Mouse (Mus musculus): ENCODE measurements around the gene Slc3a2. TPM values are rescaled to one million over a fixed set of nuclear protein-coding genes. Genes with fewer than 3 reads are reported as not detected.

Slc3a2 gene
- total RNA-seq (2014; rRNA removed): 107 and 116 TPM in 2 replicates
- 247 and 256 TPM in 2 replicates for polyA plus RNA-seq (2015; fragmentation: Nextera tagmentation; extraction: Ambion mirVana)

- Histone ChIP-seq H3K4me2 (ENCODE audit: low read depth) (peak within 1 kb of the TSS; percentile 57), H3K27me3 (ENCODE audit: insufficient read depth, low read length) (no peaks in the 10 kb centered on the region), H3K36me3 (ENCODE audit: insufficient read depth) (peaks cover 23% of the 10 kb centered on the region), H3K27ac (ENCODE audit: low read depth, low read length) (peak within 1 kb of the TSS; percentile 99), H3K9ac (peak within 1 kb of the TSS; percentile 84), H3K9me3 (ENCODE audit: low read length) (no peaks in the 10 kb centered on the region), H3K4me3 (ENCODE audit: low read depth, low read length) (peak within 1 kb of the TSS; percentile 85), H3K4me1 (ENCODE audit: insufficient read depth) (peaks cover 12% of the 10 kb centered on the region)
- DNase-seq: peak; percentile 99
- WGBS: 2% methylated on average over 50 of the region's 50 CpGs
- ATAC-seq: peak; percentile 98
- no peak; the same call in 1 of the 2 replicates for TF ChIP-seq CTCF (IDR thresholded peaks at IDR 0.05; ENCODE audit: low read depth)
Measured at GRCm38 (mm10) chr19:8722907-8723573, at the start of gene Slc3a2. Gene Slc3a2, minus strand, starts transcription at chr19:8723369.

DNA sequence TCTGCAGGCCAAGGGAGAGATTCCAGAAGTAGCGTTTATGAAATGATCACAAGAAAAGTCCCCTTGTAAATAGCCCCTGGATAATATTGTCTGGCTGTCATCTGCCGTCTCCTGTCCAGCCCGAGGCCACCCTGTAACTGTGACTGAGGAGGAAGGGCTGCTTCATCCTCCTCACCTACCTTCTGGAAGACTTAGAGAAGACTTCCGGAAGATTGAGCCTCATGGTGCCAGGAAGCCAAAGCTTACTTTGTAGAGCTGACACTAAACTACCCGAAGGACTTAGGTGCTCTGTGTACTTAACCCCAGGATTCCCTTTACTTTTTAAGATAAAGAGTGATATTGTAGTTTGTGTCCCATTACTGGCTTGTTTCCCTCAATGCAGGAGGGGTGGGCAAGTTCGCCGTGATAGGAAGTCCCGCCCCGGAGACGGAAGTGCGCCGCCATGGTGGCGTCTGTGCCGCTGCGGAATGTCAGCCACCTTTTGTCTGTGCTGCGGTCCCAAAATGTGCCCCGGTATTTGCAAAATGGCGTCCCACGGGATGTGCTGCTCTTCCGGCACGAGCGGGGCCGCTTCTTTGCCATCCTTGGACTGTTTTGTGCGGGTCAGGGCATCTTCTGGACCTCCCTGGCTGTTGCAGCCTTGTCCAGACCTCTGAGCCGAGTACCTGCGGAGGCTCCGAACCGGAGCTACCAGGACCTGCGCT is 47.5 kb upstream of the Slc3a2 start, which contains the start of gene Tmem223:
TSS of gene Tmem223 (plus strand) at position 430 of the 704 bp plus-strand sequence.
- DNase-seq (peak; percentile 89), ATAC-seq (peak; percentile 67)
- Histone ChIP-seq H3K4me1 (ENCODE audit: insufficient read depth) (peaks cover 21% of the 10 kb centered on the region), H3K4me2 (ENCODE audit: low read depth) (peak within 1 kb of the TSS; percentile 62), H3K9me3 (ENCODE audit: low read length) (no peaks in the 10 kb centered on the region), H3K9ac (peak within 1 kb of the TSS; percentile 97), H3K36me3 (ENCODE audit: insufficient read depth) (peaks cover 48% of the 10 kb centered on the region), H3K27me3 (ENCODE audit: insufficient read depth, low read length) (no peaks in the 10 kb centered on the region), H3K4me3 (ENCODE audit: low read depth, low read length) (peak within 1 kb of the TSS; percentile 74), H3K27ac (ENCODE audit: low read depth, low read length) (peak within 1 kb of the TSS; percentile 94)
- WGBS: 18% methylated on average over 29 of the region's 29 CpGs
- peak; percentile 57 for TF ChIP-seq CTCF (IDR thresholded peaks at IDR 0.05; ENCODE audit: low read depth)

- WGBS: 99% methylated on average over 9 of the region's 9 CpGs
Measured at GRCm38 (mm10) chr19:8765562-8765961, 42.4 kb upstream of the Slc3a2 start.

GRCm38 (mm10) chr19:8763276-8763675 is 40.1 kb upstream of the Slc3a2 start:
- Histone ChIP-seq H3K4me2 (ENCODE audit: low read depth) (no peak overlapping the region), H3K36me3 (ENCODE audit: insufficient read depth) (peaks cover 63% of the 10 kb centered on the region), H3K27me3 (ENCODE audit: insufficient read depth, low read length) (no peaks in the 10 kb centered on the region), H3K9ac (no peak overlapping the region), H3K27ac (ENCODE audit: low read depth, low read length) (no peak overlapping the region), H3K4me1 (ENCODE audit: insufficient read depth) (peaks cover 6% of the 10 kb centered on the region), H3K4me3 (ENCODE audit: low read depth, low read length) (no peak overlapping the region), H3K9me3 (ENCODE audit: low read length) (0 out of 2 replicates have a peak, but pooled peaks cover 5% of the 10 kb centered on the region)
- ATAC-seq (no peak), DNase-seq (no peak)
- 91% methylated on average over 4 of the region's 4 CpGs for WGBS
- TF ChIP-seq CTCF (IDR thresholded peaks at IDR 0.05; ENCODE audit: low read depth): no peak

More at GRCm38 (mm10) chr19:8765562-8765961, 42.4 kb upstream of the Slc3a2 start:
- H3K4me3 ChIP-seq (ENCODE audit: low read depth, low read length): no peak overlapping the region
- no peak overlapping the region for H3K27ac ChIP-seq (ENCODE audit: low read depth, low read length)
- DNase-seq: no peak
- H3K9ac ChIP-seq: no peak overlapping the region
- H3K9me3 ChIP-seq (ENCODE audit: low read length): 0 out of 2 replicates have a peak, but pooled peaks cover 5% of the 10 kb centered on the region
- no peak for TF ChIP-seq CTCF (IDR thresholded peaks at IDR 0.05; ENCODE audit: low read depth)
- ATAC-seq: no peak
- peaks cover 80% of the 10 kb centered on the region for H3K36me3 ChIP-seq (ENCODE audit: insufficient read depth)
- no peak overlapping the region for H3K4me2 ChIP-seq (ENCODE audit: low read depth)
- H3K27me3 ChIP-seq (ENCODE audit: insufficient read depth, low read length): no peaks in the 10 kb centered on the region
- peaks cover 4% of the 10 kb centered on the region; the same call in 1 of the 2 replicates for H3K4me1 ChIP-seq (ENCODE audit: insufficient read depth)

GRCm38 (mm10) chr19:8760757-8761156 is 37.6 kb upstream of the Slc3a2 start:
- Histone ChIP-seq H3K36me3 (ENCODE audit: insufficient read depth) (peaks cover 38% of the 10 kb centered on the region), H3K4me2 (ENCODE audit: low read depth) (no peak overlapping the region), H3K4me3 (ENCODE audit: low read depth, low read length) (no peak overlapping the region), H3K27me3 (ENCODE audit: insufficient read depth, low read length) (no peaks in the 10 kb centered on the region), H3K9ac (no peak overlapping the region), H3K4me1 (ENCODE audit: insufficient read depth) (peaks cover 15% of the 10 kb centered on the region), H3K9me3 (ENCODE audit: low read length) (0 out of 2 replicates have a peak, but pooled peaks cover 5% of the 10 kb centered on the region), H3K27ac (ENCODE audit: low read depth, low read length) (no peak overlapping the region)
- 90% methylated on average over 2 of the region's 2 CpGs for WGBS
- peak; percentile 4; the same call in 1 of the 2 replicates for TF ChIP-seq CTCF (IDR thresholded peaks at IDR 0.05; ENCODE audit: low read depth)
- ATAC-seq (no peak), DNase-seq (no peak)

GRCm38 (mm10) chr19:8758899-8759298 is 35.7 kb upstream of the Slc3a2 start:
- Histone ChIP-seq H3K27ac (ENCODE audit: low read depth, low read length) (no peak overlapping the region), H3K4me2 (ENCODE audit: low read depth) (no peak overlapping the region), H3K9me3 (ENCODE audit: low read length) (no peaks in the 10 kb centered on the region), H3K9ac (no peak overlapping the region), H3K4me1 (ENCODE audit: insufficient read depth) (peaks cover 16% of the 10 kb centered on the region), H3K36me3 (ENCODE audit: insufficient read depth) (peaks cover 27% of the 10 kb centered on the region), H3K27me3 (ENCODE audit: insufficient read depth, low read length) (no peaks in the 10 kb centered on the region), H3K4me3 (ENCODE audit: low read depth, low read length) (no peak overlapping the region)
- no peak for TF ChIP-seq CTCF (IDR thresholded peaks at IDR 0.05; ENCODE audit: low read depth)
- ATAC-seq (no peak), DNase-seq (no peak)
- 88% methylated on average over 2 of the region's 2 CpGs for whole genome bisulfite sequencing

Measured in forebrain, postnatal 0 days (tissue).